Mouse (Mus musculus) embryo, embryonic 10.5 days (tissue): ENCODE measurements around the gene BC051019.
A peak's percentile ranks its signal among the peaks of the same experiment; 100 is the strongest.

Experiments used
- DNase-seq: peaks from one replicate; pipeline ENCODE4 v3.0.0-alpha.2; 2015; ENCODE audit warnings: low spot score

BC051019 gene

DNA sequence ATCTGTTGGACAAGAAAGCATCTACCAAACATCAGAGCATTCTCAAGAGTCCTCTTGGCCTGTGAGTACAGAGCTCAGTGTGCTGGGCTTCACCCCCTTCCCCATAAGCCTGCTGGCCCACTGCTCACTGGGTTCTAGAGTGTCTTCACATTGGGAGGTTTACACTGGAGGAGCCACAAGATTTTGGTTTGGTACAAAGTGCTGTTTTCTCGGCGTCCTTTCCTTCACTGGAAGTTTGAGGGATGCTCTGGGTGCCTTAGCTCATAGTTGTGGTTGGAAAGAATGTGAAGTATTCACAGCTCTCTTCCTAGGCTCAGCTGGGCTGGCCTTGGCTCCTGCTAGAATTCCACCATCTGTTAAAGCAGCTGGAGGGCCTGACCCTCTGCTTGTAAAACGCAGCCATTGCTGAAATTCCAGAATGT lies 14.7 kb downstream of the BC051019 start:
- peak; percentile 24 for DNase-seq

DNA sequence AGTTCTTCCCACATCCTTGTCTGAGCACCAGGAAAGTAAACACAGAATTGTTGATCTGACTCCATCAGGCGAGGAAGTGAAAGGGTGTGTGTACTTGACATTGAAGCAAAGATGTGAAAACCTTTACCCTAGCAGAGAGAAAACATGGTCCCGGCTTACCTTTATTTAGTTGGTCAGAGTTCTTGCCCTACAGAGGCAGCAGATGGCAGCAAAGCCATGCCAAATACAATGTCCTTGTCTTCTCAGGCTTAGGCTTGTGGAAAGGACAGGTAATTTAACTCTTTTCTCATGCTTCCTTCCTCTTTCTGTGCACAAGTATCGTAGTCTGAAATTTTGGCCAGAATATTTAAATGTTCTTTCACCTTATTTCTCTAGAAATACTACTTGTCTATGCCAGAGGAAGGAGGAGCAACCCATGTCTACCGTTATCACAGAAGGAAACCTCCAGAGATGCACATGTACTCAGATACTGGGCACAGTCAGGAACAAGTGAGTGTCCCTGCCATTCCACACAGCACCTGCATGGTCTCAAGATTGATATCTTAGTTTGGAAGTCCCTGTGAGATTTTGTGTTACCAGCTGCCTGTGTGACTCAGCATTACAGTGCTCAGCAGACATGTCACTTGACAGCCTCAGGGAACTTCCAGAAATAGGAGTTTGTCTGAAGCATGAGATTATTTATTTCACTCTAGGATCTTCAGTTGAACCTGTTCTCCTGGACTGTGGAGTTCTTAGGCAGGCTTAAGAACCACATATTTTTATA lies 16.4 kb downstream of the BC051019 start:
- DNase-seq: peak; percentile 74

- no peak for DNase-seq
These were observed 19.2 kb downstream of the BC051019 start for GRCm38 (mm10) chr7:109704461-109704860.

DNA sequence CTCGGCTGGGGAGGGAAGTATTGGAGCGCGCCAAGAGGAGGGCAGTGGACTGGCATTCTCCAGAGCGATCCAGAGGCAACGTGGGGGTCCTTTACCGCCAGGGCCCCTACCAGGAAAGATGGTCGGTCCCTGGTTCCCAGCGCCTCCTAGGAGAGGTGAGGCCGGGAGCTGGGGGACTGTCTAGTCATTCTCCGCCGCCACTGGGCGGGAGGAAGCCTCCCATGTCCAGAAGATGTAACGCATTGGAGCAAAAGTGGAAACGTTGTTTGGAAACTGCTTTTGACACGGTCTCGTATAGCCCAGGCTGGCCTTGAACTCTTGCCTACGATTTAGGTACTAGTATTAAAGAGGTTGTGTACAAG lies 19.7 kb downstream of the BC051019 start:
- DNase-seq: no peak

DNA sequence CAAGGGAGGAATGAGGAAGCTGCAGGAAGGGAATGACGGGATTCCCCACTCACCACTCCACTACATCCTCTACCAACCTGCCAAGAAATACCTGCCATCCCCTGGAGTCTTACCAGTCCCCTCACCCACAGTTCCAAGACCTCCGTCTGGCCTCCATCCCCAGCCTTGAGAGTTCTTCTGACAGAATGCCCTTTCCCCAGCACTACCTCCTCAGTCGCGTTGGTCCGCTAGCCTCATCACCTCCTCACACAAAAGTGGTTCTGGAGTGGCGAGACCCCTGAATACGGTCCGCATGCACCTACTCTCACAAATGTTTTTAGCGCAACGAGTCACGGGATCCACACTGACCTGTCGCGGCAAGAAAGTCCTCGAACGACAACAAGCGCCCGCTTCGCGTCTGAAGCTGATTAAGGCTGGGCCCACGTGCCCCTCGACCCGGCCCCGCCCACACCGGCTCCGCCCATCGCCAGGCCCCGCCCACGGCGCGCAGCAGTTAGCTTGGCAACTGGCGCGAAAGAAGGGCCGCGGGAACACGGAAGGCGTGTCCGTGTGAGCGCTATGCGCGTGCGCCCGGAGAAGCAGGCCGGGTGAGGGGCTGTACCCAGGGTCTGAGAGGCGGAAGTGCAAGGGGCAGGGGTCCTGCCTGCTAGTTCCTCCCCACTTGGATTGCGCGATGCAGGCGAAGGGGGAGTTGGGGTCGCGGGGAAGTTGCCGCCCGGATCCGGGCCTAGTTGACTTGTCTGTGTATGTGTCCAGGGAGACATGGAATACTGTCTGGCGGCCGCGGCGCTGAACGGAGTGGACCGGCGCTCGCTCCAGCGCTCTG lies 20.2 kb downstream of the BC051019 start, which contains the start of the genes St5 and Akip1:
St5 (minus strand) TSS at position 416 of the 826 bp plus-strand sequence.
Akip1 (plus strand) TSS at position 501 of the 826 bp plus-strand sequence.
- peak; percentile 97 for DNase-seq

- DNase-seq: no peak
These were observed 20.9 kb downstream of the BC051019 start for GRCm38 (mm10) chr7:109702721-109703120.

DNA sequence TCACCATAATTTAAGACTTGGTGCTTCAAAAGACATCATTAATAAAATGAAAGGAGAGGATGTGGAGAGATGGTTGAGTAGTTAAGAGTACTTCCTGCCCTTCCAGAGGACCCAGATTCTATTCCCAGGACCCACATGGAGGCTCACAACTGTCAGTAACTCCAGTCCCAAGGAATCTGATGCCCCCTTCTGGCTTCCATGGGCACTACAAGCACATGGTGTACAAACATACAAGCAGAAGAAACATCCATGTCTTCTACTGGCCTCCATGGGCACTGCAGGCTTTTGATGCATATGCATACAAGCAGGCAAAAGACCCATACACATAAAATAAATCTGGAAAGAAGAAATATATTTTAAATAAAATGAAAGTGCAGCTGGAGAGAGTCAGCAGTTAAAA lies 23.4 kb downstream of the BC051019 start:
- DNase-seq: no peak

- DNase-seq: no peak
These were observed 28.3 kb downstream of the BC051019 start for GRCm38 (mm10) chr7:109695339-109695726.

GRCm38 (mm10) chr7:109694576-109695338 lies 28.9 kb downstream of the BC051019 start:
- no peak for DNase-seq

DNA sequence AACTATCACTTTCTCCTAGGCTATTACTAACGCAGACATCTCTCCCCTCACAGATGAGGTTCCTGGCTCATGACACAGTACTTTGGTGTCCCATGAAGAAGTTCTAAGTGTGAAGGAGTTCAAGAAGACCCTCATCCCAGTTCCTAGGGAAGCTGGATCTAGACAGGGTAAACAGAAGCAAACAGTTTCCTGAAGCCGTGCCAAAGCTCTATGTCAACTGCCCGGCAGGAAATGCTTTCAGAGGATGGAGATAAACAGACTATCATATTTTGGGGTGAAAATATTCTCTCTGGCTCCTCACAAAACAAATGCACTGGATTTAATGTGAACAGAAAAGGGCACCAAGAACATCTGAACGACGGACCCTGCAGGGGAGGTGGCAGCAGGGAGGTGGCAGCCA lies 32.7 kb downstream of the BC051019 start:
- DNase-seq: no peak

DNA sequence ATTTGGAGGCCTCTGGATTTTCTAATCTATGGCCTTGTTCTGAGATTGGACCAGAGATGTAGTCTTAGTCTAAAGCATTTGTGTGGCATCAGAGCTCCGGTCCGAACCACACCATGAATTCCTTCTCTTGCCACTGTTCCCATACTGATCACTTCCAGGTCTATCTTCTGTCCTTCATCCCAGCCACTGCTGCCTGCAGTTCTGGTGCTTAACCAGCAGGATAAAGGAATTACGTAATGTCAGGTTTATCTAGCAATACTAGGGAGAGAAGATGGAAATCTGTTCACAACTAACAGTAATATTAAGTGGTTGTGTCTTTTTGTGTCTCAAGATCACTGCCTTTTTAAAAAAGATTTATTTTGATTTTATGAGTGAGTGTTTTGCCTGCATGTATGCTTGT lies 33.5 kb downstream of the BC051019 start:
- no peak for DNase-seq

GRCm38 (mm10) chr7:109686585-109687128 lies 37.0 kb downstream of the BC051019 start:
- no peak for DNase-seq

GRCm38 (mm10) chr7:109680879-109681278 lies 42.8 kb downstream of the BC051019 start:
- no peak for DNase-seq

DNA sequence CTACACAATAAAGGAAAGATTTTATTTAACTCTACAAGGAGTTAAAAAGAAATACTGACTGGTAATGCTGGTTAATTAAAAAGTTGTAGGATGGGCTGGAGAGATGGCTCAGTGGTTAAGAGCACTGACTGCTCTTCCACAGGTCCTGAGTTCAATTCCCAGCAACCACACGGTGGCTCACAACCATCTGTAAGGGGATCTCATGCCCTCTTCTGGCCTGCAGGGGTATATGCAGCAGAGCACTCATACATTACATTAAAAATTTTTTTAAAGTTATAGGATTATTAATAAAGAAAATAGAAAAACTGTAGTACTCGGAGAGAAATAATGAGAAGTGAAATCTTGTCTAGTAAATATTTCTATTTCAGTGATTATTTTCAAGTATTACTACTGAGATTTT lies 43.4 kb downstream of the BC051019 start:
- no peak for DNase-seq

DNA sequence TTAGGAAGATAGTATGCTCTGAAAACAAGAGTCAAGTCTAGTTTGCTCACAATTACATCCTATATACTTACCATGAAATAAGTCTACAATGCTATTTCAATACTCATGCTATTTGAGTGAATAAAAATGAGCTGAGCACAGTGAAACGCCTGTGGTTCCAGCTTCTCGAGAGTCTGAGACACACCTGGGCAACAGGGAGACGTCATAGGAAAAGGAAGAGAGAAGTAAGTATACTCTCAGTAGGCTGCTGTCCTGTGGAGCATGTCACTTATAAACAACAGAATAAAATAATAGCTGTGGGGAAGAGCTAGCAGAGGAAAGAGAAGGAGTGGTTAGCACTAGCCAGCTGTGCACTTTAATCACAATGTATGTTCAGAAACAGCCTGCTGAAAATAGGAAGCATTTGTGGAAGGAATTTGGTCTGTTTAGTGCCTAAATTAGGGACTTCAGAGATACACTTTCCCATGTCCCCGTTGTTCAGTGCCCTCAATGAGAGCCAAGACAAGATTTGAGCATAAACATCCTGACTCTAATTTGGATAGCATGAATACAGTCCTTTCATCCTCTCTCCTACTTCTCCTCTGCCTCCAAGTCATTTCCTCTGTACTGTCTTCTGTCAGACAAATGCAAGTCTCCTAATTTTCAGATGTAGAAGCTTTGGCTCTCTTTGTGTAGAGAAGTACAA lies 48.6 kb downstream of the BC051019 start:
- DNase-seq: no peak

- peak; percentile 92 for DNase-seq
These were observed 51.8 kb downstream of the BC051019 start for GRCm38 (mm10) chr7:109671581-109672471.

DNA sequence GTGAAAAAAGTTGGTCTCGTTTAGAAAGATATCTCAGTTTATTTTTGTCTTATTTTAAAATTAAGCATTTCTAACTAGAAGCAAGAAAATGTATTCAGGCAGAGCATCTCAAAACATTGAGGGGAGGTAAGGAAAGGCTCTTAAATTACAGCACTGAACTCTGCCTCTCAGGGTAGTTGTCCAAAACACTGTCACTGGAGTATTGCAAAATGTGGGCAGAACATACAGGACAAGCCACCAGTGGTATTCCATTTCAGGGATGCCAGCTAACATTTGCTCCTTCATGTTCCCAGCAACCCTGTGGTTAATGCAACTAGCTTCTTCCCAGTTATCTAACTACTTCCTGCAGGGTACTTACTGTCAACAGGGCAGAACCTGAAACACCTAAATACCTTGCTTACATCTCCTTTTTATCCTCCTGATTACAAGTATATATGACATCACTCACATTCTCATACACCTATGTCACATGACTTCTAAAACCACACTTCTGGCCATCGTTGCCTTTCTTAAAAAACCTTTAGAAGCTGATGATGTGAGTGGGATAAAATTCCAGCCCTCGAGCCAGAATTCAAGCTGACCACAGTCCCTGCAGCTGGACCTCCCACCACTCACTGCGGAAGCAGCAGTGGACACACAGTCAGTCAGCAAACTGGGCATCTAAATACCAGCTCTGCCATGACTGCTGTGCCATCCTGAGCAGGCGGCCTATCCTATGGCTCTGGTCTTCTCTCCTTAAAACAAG lies 54.1 kb downstream of the BC051019 start:
- no peak for DNase-seq

DNA sequence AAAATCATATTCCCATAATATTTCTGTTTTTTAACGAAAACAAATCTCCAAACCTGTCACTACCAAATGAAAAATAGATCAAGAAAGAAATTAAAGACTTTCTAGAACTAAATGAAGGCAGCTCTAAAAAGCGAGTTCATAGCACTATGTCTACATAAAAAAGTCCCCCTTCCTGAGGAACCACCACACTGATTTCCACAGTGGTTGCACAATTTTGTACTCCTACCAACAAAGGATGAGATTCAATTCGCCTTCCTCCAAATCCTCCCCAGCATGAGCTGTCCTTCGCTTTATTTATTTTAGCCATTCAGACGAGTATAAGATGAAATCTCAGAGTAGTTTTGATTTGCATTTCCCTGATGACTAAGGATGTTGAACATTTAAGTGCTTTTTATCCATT lies 57.0 kb downstream of the BC051019 start:
- DNase-seq: no peak

DNA sequence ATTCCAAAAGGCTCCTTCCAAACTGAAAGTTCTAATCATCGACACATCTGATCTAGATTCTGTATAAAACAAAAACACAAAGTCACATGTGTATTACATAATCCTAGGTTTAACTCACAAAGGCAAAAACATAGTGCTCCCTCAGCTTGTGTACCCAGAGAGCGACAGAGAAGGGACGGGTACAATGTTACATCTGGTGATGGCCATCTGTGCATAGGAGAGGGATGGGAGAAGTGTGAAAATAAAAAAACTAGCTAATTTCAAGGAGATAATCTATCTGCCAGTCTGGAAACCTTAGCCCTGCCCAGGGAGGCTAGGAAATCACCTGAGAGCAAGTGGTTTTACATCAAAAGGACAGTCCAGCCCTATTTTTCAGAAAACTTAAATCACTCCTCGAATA lies 61.0 kb downstream of the BC051019 start:
- DNase-seq: no peak
